Mouse (Mus musculus) kidney, adult 9 months (tissue): Measurements from ENCODE around the gene Apoe.
A peak's percentile ranks its signal among the peaks of the same experiment; 100 is the strongest.
"Not testable (repeated sequence)": the region's sequence is repeated elsewhere in the genome, so short reads cannot be mapped to it uniquely, and the experiment has no call there.

ENCODE experiments used
- DNase-seq: peaks from one replicate; pipeline ENCODE4 v3.0.0; 2022

Gene Apoe

DNA sequence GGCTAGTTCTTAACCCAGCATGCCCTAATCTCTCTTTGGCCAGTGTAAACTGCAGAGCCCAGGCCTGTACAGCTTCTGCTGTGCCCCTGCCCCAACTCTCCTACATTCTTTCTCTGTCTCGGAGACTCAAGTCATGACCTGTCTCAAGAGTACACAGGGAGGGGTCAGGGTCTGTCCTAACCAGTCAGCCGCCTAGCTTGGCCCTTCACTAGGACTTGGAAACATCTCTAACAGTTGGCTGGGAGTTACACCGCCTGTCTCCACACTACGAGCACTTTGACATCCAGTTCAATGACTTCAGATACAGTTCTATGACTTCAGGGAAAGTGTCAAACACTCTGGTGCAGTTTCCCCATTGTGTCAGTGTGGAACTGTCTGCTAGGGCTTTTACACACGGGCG lies 7.6 kb downstream of the Apoe start:
- no peak for DNase-seq

DNA sequence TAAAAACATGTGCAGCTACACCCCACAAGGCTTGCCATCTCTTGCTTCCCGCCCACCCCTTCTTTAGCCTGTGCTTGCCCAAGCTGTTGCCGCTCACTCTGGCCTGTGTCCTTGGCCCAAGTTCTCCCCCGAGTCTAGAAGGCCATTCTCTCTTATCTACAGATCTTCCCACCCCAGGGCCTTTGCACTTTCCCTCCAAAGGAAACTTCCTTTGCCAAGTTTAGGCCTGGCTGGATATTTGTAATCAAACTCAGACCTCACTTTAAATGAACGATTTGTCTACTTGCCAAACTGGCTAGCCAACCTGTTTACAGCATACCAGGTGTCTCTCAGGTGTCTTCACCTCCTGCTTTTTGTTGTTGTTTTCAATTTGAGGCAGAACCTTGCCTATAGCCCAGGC lies 8.1 kb downstream of the Apoe start:
- no peak for DNase-seq

DNA sequence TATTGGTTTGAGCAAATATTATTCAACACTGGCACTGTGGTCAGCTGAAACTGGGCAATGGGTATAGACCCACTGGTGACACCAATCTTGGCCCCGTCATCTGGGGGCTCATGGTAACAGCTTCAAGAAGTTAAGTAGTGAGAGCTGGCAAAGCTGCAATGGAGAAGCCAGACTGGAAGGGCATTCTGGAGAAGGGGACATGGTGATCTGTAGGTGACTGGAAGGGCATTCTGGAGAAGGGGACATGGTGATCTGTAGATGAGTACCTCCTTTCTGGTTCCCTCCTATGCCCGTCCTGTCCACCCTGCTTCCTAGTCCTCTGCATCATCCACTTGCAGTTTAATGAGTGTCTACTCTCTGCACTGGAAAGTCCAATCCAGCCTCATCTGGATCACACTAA lies 10.4 kb downstream of the Apoe start:
- no peak for DNase-seq

DNA sequence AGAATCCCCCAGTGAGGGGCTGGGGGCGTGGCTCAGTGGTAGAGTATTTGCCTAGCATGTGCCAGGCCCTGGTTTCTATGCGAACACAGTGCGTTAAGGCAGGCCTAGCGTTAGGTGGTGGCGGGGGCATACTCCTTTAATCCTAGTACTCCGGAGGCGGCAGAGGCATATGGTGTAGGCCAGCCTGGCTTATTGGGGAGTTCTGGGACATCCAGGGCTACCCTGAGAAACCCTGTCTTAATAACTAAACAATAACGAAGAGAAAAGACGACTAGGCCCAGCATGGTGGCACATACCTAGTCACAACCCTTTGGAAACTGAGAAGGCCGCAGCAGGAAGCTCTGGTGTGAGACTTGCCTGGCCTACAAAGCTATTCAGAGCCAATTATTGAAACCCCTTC lies 10.9 kb downstream of the Apoe start:
- no peak for DNase-seq

DNA sequence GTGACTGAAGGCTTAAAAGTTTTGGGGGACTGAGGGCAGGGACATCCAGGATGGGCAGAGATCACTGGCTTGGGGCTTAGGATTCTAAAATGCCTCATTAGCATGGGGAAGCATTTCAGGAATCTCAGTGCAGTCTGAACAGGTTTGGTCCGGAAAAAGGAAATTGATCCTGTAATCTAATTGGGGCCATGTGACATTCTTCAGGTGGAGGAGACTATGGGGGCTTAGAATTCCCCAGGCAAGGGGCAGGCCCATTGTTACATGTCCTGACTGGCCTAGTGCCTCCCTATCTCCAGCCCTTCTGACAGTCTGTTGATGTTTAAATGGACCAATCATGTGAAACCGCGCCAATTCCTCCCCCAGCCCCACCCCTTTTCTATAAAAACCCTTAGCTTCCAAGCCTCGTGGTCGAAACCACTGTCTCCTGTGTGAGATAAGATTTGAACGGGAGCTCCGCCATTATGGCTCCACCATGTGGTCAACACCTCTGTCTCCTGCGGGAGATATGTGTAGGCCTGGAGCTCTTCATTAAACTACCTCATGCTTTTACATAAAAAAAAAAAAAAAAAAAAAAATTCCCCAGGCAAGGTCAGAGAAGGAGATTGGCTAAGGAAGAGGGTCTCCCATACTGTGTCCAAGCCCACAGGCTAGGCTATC lies 11.9 kb downstream of the Apoe start:
- DNase-seq: not testable (repeated sequence)

DNA sequence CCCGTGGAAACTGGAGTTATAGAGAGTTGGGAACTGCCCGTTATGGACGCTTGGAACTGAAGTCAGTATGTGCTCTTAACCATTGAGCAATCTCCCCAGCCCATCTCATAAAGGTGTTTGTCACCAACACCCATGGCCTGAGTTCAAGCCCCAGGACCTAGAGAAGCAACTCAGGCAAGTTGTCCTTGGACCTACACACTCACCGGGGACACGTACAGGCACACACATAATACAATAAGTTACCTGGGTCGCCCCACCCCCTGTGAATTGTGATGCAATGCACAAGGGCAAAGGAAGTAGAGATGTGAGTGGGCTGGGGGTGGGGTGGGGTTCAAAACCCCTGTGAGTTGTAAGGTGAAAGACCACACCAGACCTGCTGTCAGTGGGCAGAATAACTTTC lies 12.5 kb downstream of the Apoe start:
- DNase-seq: no peak

DNA sequence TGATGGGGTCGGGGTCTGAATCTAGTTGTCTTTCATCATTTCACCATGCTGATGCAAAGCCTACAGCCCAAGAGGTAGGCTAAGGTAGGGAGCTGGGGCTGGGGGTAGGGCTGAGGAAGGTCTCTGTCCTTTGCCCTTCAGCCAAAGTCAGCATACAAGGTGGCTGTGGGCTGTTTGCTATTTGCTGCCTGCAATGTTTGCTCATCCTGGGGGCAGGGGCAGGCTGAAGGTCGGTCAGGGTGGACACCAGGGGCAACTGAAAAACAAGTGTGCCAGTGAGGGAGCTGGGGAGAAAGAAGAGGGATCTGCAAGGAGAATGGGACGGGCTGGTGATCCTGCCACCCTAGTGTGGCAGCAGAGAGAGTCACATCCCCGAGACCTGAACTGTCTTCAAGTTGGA lies 13.6 kb downstream of the Apoe start:
- no peak for DNase-seq

DNA sequence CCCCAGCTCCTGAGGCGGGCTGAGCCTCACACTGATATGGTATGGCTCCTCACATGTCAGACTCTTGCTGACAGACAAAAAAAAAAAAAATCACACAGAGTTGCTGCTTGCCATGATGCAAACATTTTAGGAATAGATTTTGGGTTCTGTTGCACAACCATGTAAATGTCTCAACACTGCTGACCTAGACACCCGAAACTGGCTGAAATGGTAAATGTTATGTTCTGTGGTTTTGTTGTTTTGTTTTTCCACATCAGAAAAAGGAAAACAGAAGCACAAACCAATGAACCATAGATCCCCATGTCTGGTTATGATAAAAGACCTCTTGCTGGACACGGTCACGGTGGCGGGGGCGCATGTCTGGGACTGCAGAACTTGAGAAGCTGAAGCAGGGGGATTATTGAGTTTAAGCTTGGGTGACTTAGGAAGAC lies 15.2 kb downstream of the Apoe start:
- DNase-seq: no peak

DNA sequence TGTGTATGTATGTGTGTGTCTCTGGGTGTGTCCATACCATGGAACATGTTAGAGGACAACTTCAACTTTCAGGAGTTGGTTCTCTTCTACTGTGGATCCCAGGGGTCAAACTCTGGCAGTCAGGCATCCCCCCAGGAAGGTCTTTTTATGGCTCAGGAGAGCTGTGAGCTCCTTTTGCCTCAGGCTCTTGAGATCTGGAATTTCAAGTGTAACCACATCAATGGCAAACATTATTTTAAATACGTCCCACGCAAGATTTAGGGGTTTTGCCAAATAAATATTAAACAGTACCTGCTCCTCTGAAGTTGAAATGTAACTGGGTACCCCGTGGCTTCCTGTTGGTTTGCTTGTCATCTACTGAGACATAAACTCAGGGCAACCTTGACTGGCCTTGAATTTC lies 16.0 kb downstream of the Apoe start:
- no peak for DNase-seq

DNA sequence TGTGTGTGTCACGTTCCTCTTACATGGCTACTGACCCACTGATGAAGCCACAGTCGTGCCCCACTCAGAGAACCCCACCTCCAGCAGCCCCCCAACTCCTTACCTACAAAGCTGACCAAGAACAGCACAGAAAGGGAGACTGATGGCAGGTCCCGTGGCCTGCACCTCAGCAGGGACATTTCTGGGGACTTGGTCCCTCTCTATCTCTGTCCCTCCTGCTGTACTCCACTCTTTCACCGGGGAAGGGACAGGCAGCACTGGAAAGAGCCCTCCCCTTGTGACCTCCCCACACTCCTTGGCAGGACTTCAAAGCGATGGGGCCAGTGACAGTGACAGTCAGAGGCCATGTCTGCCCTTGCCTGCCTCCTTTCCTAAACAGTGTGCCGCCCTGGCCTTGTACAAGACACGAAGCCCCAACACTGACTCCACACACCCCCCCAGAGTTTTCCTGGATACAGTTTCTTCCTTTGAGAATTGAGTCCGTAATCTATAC lies 17.7 kb downstream of the Apoe start, which contains the start of the genes Gm44805 and Apoc4:
TSS of gene Gm44805 (minus strand) at position 222 of the 493 bp plus-strand sequence.
TSS of gene Apoc4 (minus strand) at position 278 of the 493 bp plus-strand sequence.
- DNase-seq: no peak

DNA sequence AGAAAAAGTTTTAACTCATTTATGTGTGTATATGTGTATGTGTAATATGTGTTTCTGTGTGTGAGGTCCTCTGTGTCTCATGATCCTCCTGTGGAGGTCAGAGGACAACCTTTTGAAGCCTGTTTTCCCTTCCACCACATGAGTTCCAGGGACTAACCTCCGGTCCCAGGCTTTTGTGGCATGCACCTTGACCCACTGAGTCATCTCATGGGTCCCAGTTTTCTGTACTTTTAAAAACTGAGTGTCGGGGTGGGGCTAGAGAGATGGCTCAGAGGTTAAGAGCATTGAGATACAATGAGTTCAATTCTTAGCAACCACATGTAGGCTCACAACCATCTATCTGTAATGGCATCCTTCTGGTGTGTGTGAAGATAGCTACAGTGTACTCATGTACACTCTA lies 18.3 kb downstream of the Apoe start:
- no peak for DNase-seq

DNA sequence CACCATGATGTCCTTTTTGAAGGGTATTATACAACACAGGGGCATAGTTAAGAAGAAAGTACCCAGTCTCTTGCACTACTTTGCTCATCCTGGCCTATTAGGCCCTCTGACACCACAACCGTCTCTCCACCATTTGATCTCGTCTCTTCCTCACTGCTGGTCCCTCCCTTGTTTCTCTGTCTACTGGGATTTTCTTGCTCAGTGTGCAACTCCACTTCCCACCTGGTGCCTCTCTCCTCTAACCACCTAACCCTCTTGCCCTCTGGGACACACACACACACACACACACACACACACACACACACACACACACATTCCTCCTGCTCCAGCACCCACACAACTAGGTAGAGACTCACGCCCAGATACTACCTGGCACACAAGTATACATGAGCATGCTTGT lies 20.1 kb downstream of the Apoe start:
- no peak for DNase-seq

DNA sequence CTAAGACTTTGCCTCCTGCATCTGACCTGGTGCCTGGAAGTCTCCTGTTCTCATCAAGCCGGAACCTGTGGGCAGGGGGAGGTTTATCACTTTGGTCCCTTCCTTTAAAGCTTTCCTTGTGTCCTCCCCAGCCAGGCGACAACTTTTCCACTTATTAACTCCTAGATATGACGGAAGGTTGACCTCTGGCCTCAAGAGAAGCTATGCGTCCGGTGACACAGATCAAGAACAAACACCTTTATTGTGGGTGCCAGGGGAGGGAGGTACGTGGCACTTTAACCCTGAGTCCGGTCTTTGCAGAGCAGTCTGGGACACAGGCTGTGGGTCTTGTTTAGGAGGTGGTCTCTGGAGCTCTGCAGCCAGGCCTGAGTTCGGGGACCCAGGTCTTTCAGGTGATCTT lies 21.1 kb downstream of the Apoe start, which contains the start of gene Apoc2:
TSS of gene Apoc2 (minus strand) at position 70 of the 400 bp plus-strand sequence.
- DNase-seq: no peak

DNA sequence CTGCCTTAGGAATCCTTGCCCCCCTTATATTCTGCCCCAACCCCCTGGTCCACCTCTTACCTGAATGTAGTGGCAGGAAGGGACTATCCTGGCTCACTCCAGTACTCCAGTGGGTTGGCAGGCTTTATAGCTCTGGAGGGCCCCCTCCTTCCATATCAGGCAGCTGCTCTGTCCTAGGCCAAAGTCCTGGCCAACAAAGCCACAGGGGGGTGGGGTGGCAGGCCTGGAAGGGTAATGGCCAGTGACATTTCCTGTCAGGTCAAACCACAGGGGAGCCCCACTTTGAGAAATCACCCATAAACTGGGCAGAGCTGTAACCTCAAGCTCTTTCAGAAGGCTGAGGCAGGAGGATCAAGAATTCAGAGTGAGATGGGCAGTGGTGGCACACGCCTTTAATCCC lies 22.3 kb downstream of the Apoe start:
- DNase-seq: no peak

DNA sequence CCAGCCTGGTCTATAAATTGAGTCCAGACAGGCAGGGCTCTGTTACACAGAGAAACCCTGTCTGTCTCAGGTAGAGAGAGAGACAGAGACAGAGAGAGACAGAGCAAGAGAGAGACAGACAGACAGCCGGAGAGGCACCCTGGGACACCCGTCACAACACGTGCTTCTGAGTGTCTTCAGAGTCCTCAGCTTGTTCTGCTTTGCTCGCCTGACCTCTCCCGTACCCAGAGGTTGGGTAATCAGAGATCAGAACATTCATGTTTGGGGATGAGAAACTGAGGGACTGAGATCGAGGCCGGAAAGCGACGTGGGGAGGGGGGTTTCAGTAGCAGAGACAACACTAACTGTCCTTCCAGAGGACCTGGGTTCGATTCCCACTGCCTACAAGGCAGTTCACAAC lies 23.2 kb downstream of the Apoe start:
- no peak for DNase-seq

DNA sequence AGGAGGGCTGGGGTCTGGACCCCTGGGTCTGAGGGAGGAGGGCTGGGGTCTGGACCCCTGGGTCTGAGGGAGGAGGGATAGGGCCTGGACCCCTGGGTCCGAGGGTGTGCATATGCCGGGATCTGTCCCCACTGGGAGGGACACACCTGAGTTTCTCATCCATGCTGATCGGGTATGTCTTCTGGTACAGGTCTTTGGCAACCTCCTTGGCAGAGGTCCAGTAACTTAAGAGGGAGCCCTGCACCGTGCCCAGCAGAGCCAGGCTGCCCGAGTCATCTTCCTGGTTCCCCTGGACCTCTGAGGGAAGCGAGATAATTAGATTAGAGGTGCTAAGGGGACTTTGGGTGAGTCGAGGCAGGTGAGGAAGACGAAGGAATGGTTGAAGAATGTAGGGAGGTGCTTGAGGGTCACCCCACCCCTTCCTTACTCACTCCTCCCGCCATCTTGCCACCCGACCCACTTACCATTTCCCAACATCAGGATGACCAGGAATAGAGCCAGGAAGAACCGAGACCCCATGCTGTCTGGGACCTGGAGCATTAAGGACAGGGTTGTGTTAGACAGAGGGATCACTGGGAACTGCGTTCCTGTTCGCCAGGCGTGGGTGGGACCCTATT lies 25.8 kb downstream of the Apoe start:
- no peak for DNase-seq

DNA sequence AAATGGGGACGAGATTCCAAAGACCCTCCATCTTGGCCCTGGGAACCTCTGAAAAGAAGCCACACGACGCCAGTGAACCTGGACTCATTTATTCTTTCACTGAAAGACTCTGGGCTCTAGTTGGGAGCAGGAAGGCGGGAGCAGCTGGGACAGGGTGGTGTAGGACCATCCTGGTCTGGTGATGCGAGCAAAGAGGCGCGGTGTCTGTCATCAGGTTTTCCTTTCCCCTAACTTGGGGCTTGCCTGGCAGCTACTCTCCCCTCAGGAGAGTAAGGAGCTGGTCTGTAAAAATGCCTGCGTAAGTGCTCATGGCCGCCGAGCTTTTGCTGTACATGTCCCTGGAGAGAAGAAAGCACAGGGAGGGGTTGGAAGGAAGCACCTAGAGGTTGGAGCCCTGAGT lies 27.5 kb downstream of the Apoe start:
- DNase-seq: no peak

DNA sequence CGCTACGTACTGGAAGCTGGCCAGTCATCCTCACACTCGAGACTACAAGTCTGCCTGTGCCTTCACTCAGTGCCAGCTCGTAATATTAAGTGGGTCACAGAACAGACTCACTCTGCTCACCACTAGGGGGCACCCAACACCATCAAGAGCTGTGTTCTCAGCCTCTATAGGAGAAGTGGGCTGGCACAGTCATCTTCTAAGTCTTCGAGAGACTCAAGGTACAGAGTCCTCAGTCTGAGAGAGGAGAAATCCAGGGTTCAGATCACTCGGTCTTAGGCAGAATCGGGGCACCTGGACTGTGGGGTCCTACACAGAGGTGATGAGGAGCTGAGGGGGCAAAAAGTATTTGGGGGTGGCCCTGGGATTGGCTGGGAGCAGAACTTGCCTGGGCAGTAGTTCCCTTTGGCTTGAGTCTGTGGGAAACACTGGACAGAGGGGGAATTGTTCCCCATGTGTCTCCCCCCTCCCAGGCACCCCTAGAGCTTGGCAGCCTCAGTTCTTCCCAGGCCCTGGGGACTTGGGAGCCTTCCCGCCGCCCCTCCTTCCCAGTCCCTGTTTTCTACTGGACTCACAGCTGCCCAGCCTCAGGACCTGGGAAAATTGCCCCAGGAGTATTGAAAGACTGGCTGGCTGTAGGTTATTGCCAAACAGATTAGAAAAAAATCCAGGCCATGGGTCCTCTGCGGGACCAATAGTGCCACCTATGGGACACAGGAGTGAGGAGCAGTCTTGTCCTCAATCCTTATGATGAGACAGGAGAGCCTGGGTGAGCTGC lies 29.9 kb downstream of the Apoe start:
- peak; percentile 97 for DNase-seq

DNA sequence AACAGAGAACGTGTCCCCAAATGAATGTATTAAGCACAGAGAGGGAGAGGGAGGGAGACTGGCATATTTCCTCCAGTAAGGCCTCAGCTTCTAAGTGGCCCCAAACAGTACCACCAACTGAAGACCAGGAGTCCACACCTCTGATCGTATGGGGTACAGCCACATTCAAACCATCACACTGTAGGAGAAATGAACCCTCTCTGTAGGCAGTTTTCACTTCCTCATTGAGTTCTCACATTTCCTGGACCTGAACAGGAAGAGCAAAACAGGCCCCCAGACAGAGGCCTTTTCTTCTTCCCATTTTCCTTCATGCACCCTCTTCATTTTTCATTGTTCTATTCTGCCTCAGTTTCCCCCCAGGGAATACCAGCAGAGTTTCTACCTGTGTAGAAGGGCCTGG lies 31.6 kb downstream of the Apoe start:
- DNase-seq: no peak

DNA sequence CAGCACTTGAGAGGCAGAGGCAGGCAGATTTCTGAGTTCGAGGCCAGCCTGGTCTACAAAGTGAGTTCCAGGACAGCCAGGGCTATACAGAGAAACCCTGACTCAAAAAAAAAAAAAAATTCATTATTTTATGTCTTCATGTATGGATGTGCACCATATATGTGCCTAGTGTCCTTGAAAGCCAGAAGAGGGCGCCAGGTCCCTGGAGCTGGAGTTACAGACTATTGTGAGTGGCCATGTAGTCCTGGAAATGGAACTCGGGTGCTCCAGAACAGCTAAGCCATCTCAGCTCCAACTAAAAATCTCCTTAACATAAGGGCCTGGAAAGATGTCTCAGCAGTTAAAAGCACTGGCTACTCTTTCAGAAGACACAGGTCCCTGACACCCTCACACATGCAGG lies 32.2 kb downstream of the Apoe start:
- no peak for DNase-seq

DNA sequence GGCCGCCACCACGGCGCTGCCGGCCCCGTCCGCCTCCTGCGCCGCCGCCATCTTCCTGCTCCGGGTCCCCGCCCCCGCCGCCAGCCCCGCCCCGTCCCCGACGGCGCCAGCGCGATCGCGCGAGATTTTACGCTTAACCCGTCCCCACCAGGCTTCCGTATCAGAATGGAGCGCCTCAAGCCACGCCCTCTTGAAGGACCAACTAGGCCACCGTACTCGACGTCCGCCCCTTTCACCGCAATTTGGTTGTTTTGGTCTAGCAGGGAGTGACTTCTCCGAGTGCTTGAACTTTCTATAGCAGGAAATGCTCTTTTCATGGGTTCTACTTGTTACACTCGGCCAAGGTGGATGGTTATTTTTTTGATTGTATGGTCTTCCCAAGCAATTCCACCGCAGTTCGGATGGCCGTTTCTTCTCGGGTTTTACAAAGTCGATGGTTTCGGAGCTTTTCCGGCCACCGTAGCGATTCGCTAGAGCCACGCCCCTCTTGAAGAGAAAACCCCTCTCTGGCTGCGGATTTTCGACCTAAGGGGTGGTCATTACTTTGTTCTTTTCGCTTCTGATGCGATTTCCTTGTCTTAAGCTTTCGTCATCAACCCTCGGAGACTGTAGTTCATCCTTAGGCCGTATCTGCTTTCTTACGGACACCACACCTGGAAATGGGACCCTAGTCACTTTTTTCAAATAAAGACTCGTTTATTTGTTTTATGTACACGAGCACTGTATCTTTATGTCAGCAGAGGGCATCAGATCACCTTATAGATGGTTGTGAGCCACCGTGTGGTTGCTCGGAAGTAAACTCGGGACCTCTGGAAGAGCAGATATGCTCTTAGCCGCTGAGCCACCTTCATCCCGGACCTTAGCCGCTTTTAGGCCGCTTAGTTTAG lies 33.8 kb downstream of the Apoe start, which contains the start of gene Clptm1:
TSS of gene Clptm1 (minus strand) at position 79 of the 887 bp plus-strand sequence.
- DNase-seq: peak; percentile 98

DNA sequence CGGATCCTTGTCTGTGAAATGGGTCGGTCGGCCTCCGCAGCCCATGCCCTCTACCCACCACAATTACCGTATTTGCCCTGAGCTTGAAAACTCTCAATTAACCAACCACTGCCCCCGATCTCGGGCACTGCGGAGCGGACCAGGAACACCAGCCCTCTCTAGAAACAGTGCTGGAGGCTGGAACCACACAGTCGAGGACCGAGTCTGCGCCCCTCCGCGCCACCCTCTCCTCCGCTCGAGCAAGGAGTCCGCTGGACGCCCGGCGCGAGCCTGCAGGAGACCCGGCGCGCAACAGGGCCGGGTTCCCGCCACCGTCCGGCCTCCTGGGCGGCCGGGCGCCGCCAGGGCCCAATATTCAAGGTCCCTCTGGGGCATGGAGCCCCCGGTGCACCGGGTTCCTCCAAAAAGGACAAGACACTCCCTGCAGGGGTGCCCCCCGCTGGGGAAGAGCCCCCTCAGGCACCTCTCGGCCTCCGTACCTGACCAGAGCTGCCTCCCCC lies 34.5 kb downstream of the Apoe start:
- DNase-seq: no peak
